Mouse (Mus musculus): ENCODE results near the gene Gm49373. TPM values are rescaled to one million over a fixed set of nuclear protein-coding genes. Genes with fewer than 3 reads are reported as not detected.

Gene Gm49373
- polyA plus RNA-seq, 1 experiment from 2014 or later = 0.58 TPM

DNA sequence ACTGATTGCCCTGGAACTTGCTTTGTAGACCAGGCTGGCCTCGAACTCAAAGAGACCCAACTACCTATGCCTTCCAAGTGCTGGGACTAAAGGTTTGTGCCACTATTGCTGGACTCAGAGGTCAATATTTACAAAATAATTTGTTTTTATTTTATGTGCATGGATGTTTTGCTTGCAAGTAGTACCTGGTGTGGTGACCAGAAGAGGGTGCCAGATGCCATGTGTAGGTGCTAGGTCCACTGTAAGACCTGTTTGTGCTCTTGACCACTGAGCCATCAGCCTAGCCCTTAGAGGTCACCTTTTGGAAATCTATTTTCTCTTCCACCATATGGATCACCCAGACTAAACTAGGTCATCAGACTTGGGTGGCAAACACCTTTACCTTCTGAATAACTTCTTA lies 50.2 kb downstream of the Gm49373 start:
- WGBS = 85% methylated on average over 1 of the region's 1 CpGs
- Histone ChIP-seq H3K9me3 (replicated peaks; ENCODE audit: control insufficient read depth, low read length) (no peaks in the 10 kb centered on the region), H3K4me1 (ENCODE audit: control insufficient read depth, insufficient read depth, low read length) (no peaks in the 10 kb centered on the region), H3K9ac (replicated peaks; ENCODE audit: low read length) (no peak overlapping the region), H3K36me3 (replicated peaks; ENCODE audit: control insufficient read depth, insufficient read depth, low read depth, low read length) (no peaks in the 10 kb centered on the region), H3K27ac (replicated peaks; ENCODE audit: low read depth, low read length) (no peak overlapping the region), H3K27me3 (ENCODE audit: control insufficient read depth, insufficient read depth, low read length) (peaks cover 3% of the 10 kb centered on the region; the same call in 1 of the 2 replicates), H3K4me3 (ENCODE audit: low read depth, low read length) (no peak overlapping the region), H3K4me2 (ENCODE audit: low read depth, low read length) (no peak overlapping the region)
- ATAC-seq (replicated peaks; ENCODE audit: insufficient number of reproducible peaks, low FRiP score, low TSS enrichment, low read depth) (no peak), DNase-seq (ENCODE audit: low spot score) (no peak)

DNA sequence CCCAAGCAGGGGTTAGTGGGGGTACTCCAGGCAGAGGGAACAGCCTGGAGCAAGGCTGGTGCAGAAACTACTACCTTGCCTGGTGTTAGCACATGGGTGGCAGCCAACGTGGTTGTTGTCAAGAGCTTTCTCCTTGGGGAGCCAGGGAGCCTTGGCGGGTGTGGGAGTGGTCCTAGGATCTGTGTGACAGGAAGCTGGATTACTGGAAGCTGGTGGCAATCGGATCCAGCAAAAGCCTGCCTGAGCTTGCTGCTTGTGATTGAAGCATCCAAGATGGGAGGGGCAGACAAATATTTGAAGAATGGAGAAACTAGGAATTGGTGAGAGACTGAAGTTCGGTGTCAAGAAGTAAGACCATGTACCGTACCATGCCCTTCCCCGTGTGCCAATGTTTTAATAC lies 50.6 kb downstream of the Gm49373 start:
- ATAC-seq (replicated peaks; ENCODE audit: insufficient number of reproducible peaks, low FRiP score, low TSS enrichment, low read depth) (no peak), DNase-seq (ENCODE audit: low spot score) (no peak)
- Histone ChIP-seq H3K27ac (replicated peaks; ENCODE audit: low read depth, low read length) (no peak overlapping the region), H3K4me2 (ENCODE audit: low read depth, low read length) (no peak overlapping the region), H3K9me3 (replicated peaks; ENCODE audit: control insufficient read depth, low read length) (no peaks in the 10 kb centered on the region), H3K9ac (replicated peaks; ENCODE audit: low read length) (no peak overlapping the region; the same call in 1 of the 2 replicates), H3K36me3 (replicated peaks; ENCODE audit: control insufficient read depth, insufficient read depth, low read depth, low read length) (no peaks in the 10 kb centered on the region), H3K4me1 (ENCODE audit: control insufficient read depth, insufficient read depth, low read length) (no peaks in the 10 kb centered on the region; the same call in 1 of the 2 replicates), H3K4me3 (ENCODE audit: low read depth, low read length) (no peak overlapping the region), H3K27me3 (ENCODE audit: control insufficient read depth, insufficient read depth, low read length) (peaks cover 5% of the 10 kb centered on the region)
- WGBS = 59% methylated on average over 6 of the region's 6 CpGs

DNA sequence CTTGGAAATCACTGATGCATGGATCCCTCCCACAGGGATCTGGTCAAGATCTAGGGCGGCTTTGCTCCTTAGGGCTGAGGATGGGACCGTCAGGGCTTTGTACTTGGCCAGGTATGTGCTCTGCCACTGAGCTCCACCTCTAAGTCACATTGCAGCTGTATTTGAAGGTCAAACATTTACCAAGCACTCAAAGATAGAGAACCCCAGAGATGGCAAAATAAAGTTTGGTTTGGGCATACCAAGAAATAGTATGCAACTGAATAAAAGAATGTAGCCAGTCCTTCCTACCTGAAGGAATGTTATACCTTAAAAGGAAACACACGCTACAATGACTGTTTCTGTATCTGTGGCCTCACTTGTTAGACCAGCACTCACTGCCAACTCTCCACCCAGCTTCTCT lies 51.5 kb downstream of the Gm49373 start:
- H3K4me2 ChIP-seq (ENCODE audit: low read depth, low read length) = no peak overlapping the region
- H3K27me3 ChIP-seq (ENCODE audit: control insufficient read depth, insufficient read depth, low read length) = peaks cover 13% of the 10 kb centered on the region
- no peak for DNase-seq (ENCODE audit: low spot score)
- no peak for ATAC-seq (replicated peaks; ENCODE audit: insufficient number of reproducible peaks, low FRiP score, low TSS enrichment, low read depth)
- no peak overlapping the region for H3K27ac ChIP-seq (replicated peaks; ENCODE audit: low read depth, low read length)
- WGBS = 67% methylated on average over 3 of the region's 3 CpGs
- no peak overlapping the region for H3K9ac ChIP-seq (replicated peaks; ENCODE audit: low read length)
- no peaks in the 10 kb centered on the region; the same call in 1 of the 2 replicates for H3K4me1 ChIP-seq (ENCODE audit: control insufficient read depth, insufficient read depth, low read length)
- H3K36me3 ChIP-seq (replicated peaks; ENCODE audit: control insufficient read depth, insufficient read depth, low read depth, low read length) = no peaks in the 10 kb centered on the region
- no peaks in the 10 kb centered on the region for H3K9me3 ChIP-seq (replicated peaks; ENCODE audit: control insufficient read depth, low read length)
- no peak overlapping the region for H3K4me3 ChIP-seq (ENCODE audit: low read depth, low read length)

DNA sequence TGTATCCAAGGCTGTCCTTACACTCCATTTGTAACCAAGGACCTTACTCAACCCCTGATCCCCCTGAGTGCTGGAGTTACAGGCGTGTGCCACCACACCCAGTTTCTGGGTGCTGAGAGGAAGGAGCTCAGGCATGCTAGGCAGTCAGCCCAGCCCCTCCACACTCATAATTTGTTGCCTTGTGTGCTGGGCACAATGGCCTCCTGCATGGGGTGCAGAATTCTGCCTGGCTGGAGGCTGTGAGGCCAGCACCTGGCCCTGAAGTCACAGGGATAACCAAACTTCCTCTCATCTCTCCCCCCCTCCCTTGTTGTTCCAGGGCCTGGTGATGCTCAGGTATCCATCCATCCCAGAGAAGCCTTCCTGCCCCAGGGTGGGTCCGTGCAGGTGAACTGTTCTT lies 54.3 kb downstream of the Gm49373 start:
- DNase-seq (ENCODE audit: low spot score) (no peak), ATAC-seq (replicated peaks; ENCODE audit: insufficient number of reproducible peaks, low FRiP score, low TSS enrichment, low read depth) (no peak)
- Histone ChIP-seq H3K4me3 (ENCODE audit: low read depth, low read length) (no peak overlapping the region), H3K4me1 (ENCODE audit: control insufficient read depth, insufficient read depth, low read length) (no peaks in the 10 kb centered on the region; the same call in none of the 2 replicates), H3K27ac (replicated peaks; ENCODE audit: low read depth, low read length) (no peak overlapping the region), H3K36me3 (replicated peaks; ENCODE audit: control insufficient read depth, insufficient read depth, low read depth, low read length) (no peaks in the 10 kb centered on the region), H3K9ac (replicated peaks; ENCODE audit: low read length) (no peak overlapping the region), H3K4me2 (ENCODE audit: low read depth, low read length) (no peak overlapping the region), H3K27me3 (ENCODE audit: control insufficient read depth, insufficient read depth, low read length) (peaks cover 30% of the 10 kb centered on the region), H3K9me3 (replicated peaks; ENCODE audit: control insufficient read depth, low read length) (no peaks in the 10 kb centered on the region)
- 81% methylated on average over 2 of the region's 2 CpGs for WGBS

DNA sequence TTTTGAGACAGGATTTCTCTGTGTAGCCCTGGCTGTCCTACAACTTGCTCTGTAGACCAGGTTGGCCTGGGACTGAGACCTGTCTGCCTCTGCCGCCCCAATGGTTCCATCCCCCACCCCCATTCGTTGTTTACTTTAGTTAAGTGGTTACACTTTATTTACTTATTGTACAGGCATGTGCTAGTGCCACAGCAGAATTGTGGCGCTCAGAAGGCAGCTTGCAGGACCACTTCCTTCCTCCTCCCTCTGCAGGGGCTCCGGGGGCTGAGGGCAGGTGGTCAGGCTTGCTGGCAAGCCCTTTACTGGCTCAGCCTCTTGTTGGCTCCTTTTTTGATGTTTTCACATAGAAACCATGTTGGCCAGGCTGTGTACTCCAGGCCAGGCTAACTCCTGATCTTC lies 55.7 kb downstream of the Gm49373 start:
- peaks cover 30% of the 10 kb centered on the region for H3K27me3 ChIP-seq (ENCODE audit: control insufficient read depth, insufficient read depth, low read length)
- H3K27ac ChIP-seq (replicated peaks; ENCODE audit: low read depth, low read length) = no peak overlapping the region
- no peaks in the 10 kb centered on the region; the same call in none of the 2 replicates for H3K4me1 ChIP-seq (ENCODE audit: control insufficient read depth, insufficient read depth, low read length)
- no peak overlapping the region for H3K4me3 ChIP-seq (ENCODE audit: low read depth, low read length)
- H3K9ac ChIP-seq (replicated peaks; ENCODE audit: low read length) = no peak overlapping the region
- WGBS = 28% methylated on average over 4 of the region's 4 CpGs
- H3K36me3 ChIP-seq (replicated peaks; ENCODE audit: control insufficient read depth, insufficient read depth, low read depth, low read length) = no peaks in the 10 kb centered on the region
- ATAC-seq (replicated peaks; ENCODE audit: insufficient number of reproducible peaks, low FRiP score, low TSS enrichment, low read depth) = no peak
- no peaks in the 10 kb centered on the region for H3K9me3 ChIP-seq (replicated peaks; ENCODE audit: control insufficient read depth, low read length)
- no peak for DNase-seq (ENCODE audit: low spot score)
- no peak overlapping the region for H3K4me2 ChIP-seq (ENCODE audit: low read depth, low read length)

DNA sequence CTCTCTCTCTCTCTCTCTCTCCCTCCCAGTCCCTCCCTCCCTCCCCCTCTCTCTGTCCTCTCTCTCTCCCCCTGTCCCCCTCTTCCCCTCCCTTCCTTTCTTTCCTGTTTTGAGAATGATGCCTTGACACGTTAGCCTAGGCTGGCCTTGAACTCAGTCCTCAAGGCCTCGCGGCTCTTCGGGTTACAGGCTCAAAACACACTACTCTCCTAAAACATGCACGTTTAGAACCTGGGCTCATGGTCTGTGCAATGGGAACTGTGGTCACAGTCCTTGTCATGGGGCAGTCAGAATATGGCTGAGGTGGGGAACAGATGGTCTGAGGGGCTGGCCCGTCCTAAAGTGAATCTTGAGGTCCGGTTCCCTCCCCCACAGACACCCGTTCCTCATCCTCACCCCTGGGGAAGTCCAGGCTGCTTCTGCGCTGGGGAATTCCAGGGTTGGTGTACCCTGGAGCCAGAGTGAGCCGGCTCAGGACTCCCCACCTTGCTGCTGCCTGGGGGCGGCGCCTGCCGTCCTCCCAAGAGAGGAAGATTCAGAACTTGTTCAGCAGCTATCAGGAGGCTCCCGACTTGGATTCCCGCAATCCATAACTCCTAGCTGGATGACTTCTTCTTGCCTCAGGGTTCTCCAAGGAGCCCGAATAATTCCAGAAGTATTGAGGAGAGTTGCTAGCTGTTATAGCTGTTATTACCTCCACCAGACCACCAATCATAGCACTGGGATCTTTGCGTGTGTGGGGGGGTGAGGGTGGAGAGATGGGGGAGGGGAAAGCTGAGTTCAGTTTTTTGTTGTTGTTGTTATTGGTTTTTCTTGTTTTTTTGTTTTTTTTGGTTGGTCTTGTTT lies 56.3 kb downstream of the Gm49373 start:
- Histone ChIP-seq H3K4me2 (ENCODE audit: low read depth, low read length) (no peak overlapping the region; the same call in 1 of the 2 replicates), H3K27me3 (ENCODE audit: control insufficient read depth, insufficient read depth, low read length) (peaks cover 30% of the 10 kb centered on the region)
- DNase-seq (ENCODE audit: low spot score) = no peak

DNA sequence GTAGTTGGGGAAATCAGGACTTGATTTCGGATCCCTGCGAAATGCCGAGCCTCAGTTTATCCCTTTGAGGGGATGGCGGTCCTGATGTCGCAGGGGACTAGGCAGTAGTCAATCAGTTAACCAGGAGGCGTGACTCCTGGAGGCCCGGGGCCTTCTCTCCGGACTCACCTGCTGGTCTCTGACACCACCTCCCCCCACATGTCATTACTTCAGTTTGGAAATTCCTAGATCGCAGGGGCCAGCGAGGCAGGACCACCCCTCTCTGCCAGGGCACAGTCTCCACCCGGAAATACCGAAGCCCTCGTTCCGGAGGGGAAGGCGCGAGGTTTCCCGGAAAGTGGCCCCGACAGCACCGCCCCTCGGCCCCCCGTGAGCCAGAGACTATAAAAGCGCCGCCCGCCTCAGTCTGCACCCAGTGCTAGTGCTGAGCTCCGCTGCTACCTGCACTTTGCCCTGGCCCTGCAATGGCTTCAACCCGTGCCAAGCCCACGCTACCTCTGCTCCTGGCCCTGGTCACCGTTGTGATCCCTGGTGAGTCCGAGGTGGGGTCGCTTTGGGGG lies 57.2 kb downstream of the Gm49373 start, which contains the start of gene Icam1:
TSS of gene Icam1 (plus strand) at position 415 of the 560 bp plus-strand sequence.
- Histone ChIP-seq H3K9me3 (replicated peaks; ENCODE audit: control insufficient read depth, low read length) (no peaks in the 10 kb centered on the region), H3K4me1 (ENCODE audit: control insufficient read depth, insufficient read depth, low read length) (no peaks in the 10 kb centered on the region; the same call in none of the 2 replicates), H3K27me3 (ENCODE audit: control insufficient read depth, insufficient read depth, low read length) (peaks cover 30% of the 10 kb centered on the region), H3K4me3 (ENCODE audit: low read depth, low read length) (peak within 1 kb of the TSS; percentile 23), H3K9ac (replicated peaks; ENCODE audit: low read length) (no peak within 1 kb of the TSS), H3K27ac (replicated peaks; ENCODE audit: low read depth, low read length) (no peak within 1 kb of the TSS), H3K36me3 (replicated peaks; ENCODE audit: control insufficient read depth, insufficient read depth, low read depth, low read length) (no peaks in the 10 kb centered on the region), H3K4me2 (ENCODE audit: low read depth, low read length) (peak within 1 kb of the TSS; percentile 30)
- no peak for ATAC-seq (replicated peaks; ENCODE audit: insufficient number of reproducible peaks, low FRiP score, low TSS enrichment, low read depth)
- 1% methylated on average over 30 of the region's 30 CpGs for WGBS
- DNase-seq (ENCODE audit: low spot score) = no peak

More for the DNA sequence above, 56.3 kb downstream of the Gm49373 start:
- Histone ChIP-seq H3K9me3 (replicated peaks; ENCODE audit: control insufficient read depth, low read length) (no peaks in the 10 kb centered on the region), H3K9ac (replicated peaks; ENCODE audit: low read length) (no peak overlapping the region), H3K4me3 (ENCODE audit: low read depth, low read length) (peak overlapping the region; percentile 23; the same call in 1 of the 2 replicates), H3K36me3 (replicated peaks; ENCODE audit: control insufficient read depth, insufficient read depth, low read depth, low read length) (no peaks in the 10 kb centered on the region), H3K4me1 (ENCODE audit: control insufficient read depth, insufficient read depth, low read length) (no peaks in the 10 kb centered on the region; the same call in none of the 2 replicates), H3K27ac (replicated peaks; ENCODE audit: low read depth, low read length) (no peak overlapping the region)
- 4% methylated on average over 17 of the region's 17 CpGs for WGBS
- no peak for ATAC-seq (replicated peaks; ENCODE audit: insufficient number of reproducible peaks, low FRiP score, low TSS enrichment, low read depth)
